Mouse (Mus musculus) embryo, embryonic 9.5 days (tissue): ENCODE results near the gene Gm13941.

Source experiments
- DNase-seq: peaks from one replicate; pipeline ENCODE4 v3.0.0-alpha.2; 2017; ENCODE audit errors: extremely low spot score

Gene Gm13941

GRCm38 (mm10) chr2:111105882-111106281, at the start of gene Gm13941:
TSS of gene Gm13941 (minus strand) at chr2:111105982.
- DNase-seq: no peak

GRCm38 (mm10) chr2:111152836-111153235, 47.1 kb upstream of the Gm13941 start, which contains the start of gene Gm15130:
TSS of gene Gm15130 (minus strand) at chr2:111152936.
- no peak for DNase-seq

- no peak for DNase-seq
These were observed 30.0 kb upstream of the Gm13941 start for GRCm38 (mm10) chr2:111135739-111136138.

GRCm38 (mm10) chr2:111058586-111059261, 47.1 kb downstream of the Gm13941 start:
- peak; percentile 43 for DNase-seq
